Mouse (Mus musculus): ENCODE results near the gene Fam129c.

Gene Fam129c

DNA sequence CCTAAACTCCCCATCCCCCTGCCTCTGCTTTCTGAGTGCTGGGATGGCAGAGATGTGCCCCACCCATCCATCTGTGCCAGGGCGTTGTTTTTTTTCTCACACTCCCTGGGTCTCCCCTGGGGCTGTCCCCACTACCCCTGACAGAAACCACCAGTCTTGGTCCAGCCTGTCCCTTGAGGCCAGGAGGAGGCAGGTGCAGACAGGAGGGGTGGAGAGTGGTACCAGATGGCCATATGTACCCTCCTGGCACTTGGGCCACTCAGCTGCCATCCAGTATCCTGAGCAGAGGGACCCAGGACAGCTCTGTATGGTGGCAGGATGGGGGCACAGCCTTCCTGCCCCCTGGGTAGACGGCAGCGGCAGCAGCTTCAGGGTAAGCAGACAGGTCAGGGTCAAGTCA, at the start of gene Fam129c:
Gene Fam129c, plus strand, starts transcription at position 198 of the 400 bp plus-strand sequence.
- DNase-seq (ENCODE audit: low spot score) = no peak

DNA sequence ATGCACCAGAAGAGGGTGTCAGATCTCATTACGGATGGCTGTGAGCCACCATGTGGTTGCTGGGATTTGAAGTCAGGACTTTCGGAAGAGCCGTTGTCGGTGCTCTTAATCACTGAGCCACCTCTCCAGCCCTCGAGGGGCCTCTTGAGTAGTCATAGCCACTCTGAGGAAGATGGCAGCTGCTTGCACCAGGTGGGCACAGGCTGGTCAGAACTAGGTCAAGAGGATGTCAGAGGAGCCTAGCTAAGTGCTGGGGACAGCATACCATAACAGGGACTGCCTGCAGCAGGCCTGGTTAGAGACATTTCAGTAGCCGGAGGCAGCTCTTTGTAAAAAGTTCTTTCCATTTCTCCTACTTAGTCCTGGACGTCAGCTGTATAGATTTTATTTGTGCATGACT, 46.7 kb upstream of the Fam129c start:
- no peak for DNase-seq (ENCODE audit: low spot score)

DNA sequence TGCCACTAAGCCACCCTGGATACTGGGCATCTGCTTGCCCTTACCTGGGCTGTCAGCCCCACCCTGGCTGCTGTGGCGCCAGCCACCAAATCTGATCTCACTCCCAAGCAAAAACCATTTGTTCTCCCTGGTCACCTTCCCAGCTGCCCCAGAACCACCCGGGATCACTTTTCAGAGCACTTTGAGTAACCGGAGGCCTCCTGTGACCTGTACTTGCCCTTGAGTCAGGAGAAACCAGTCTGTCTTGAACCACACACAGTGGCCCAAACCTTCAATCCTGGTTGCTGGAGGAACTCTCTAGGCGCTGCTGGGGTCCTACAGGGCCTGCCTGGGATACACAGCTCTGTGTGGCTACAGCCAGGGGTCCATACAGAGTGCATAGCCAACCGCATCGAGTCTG, 44.7 kb upstream of the Fam129c start:
- no peak for DNase-seq (ENCODE audit: low spot score)

DNA sequence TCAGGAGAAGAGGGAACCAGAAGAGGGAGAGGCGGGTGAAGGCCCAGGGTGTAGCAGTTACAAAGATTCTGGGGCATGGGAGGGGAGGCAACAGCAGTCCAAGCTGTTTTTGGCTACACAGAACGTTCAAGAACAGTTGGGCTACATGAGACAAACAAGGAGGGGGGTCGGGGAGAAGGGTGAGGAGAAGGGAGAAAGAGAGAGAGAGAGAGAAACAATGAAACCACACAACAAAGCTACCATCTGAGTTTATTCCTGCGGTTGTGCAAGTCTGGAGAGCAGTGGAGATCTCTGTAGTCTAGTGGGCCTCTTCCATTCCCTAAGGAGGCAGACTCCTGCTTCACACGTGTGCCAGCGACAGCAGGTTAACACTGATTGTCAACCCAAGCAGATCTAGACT, 43.4 kb upstream of the Fam129c start:
- DNase-seq (ENCODE audit: low spot score) = no peak

DNA sequence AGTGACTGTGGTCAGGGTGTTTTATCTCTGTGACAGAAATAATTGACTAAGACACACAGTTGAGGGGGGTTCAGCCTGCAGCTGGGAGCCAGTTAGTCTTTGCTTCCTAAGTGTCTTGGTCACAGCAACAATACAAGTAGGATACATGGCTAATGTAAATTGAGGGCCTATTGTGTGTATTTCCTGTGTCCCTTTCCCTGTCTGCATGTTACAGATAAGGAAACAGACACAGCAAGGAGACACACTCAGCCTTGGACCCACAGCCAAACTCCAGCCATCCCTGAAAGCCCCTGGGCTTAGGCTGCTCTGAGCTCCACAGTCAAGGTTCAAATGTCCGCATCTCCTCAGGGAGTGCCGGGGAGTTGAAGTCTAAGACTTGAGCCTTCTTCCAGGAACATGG, 42.8 kb upstream of the Fam129c start:
- no peak for DNase-seq (ENCODE audit: low spot score)

DNA sequence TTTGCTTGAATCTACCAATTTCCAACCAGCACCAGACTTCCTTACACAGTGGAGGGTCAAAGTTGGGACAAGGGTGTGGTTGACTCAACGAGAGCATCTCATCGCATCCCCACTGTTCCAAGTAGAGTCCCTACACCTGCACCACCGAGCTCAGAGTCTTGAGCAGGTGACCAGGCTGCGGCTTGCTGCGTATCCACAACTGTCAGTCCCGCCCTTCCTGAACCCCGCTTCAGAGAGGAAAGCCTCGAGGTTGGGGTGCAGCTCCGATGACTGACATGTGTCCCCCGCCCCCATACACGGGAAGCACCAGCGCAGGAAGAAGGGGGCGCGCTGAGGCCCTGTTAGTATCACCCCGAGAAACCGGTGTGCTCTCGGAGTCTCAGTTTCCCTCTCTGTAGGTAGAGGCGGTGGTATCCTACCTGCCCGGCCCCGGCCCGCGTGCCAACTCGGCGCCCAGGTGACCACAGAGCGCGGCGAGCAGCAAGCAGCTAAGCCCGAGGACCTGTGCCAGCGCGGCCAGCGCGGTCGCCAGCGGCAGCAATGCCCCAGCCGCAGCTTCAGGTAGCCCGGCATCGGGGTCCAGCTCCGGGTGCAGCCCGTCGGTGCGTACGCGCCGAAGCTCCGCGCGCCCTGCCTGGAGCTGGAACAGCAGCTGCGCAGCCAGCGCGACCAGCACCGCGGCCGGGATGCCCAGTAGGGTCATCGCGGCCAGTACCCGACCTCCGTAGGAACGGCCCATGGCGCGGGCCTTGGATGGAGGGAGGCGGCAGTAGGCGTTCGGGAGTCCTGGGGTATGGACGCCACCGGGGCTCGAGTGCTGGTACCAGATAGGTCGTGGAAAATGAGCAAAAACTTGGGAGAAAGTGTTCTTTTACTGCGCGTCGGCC, 39.1 kb upstream of the Fam129c start, which contains the start of gene Tmem221:
Gene Tmem221, minus strand, starts transcription at position 801 of the 887 bp plus-strand sequence.
- no peak for DNase-seq (ENCODE audit: low spot score)

DNA sequence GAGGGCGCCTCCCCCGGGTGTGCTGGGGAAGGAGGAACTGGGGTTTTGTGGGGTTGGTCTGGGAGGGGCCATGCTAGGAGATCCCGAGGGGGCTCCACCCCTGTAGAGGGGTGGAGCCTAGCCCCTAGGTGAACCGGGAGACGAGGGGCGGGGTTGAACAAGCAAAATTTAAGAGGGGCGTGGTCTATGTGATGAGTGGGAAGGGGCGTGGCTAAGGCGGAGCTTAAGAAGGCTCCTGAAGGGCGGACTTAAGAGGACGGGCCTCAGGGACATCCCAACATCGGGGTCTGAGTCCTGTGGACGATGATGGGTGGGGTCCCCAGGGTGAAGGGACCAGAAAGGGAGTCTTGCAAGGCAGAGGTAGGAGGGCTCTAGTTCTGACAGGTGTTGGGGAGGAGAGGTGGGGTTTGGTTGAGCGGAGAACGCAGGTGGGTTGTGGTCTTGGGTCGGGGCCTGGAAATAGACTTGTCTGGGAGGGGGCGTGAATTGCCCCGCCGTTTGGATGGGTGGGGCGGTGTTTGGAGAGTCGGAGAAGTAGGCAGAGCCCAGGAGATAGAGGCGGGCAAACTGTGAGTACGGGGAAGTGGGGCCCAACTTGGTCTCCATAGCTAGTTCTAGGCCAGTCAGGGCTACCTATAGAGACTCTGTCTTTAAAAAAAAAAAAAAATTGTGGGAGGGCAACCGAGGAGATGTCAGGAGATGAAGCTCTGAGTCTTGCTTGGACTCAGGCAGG, 38.3 kb upstream of the Fam129c start:
- DNase-seq (ENCODE audit: low spot score) = no peak

DNA sequence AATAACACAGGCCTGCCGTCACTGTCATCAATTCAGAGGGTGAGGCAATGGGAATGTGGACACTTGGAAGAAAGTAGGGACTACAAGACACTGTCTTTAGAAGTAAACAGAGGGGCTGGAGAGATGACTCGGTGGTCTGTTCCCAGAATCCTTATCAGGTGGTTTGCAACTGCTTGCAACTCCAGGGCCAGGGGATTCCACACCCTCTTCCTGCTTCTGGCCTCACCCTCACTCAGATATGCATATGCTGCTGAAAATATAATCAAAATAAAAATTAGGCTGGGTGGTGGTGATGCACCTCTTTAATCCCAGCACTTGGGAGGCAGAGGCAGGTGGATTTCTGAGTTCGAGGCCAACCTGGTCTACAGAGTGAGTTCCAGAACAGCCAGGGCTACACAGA, 37.4 kb upstream of the Fam129c start:
- DNase-seq (ENCODE audit: low spot score) = no peak

DNA sequence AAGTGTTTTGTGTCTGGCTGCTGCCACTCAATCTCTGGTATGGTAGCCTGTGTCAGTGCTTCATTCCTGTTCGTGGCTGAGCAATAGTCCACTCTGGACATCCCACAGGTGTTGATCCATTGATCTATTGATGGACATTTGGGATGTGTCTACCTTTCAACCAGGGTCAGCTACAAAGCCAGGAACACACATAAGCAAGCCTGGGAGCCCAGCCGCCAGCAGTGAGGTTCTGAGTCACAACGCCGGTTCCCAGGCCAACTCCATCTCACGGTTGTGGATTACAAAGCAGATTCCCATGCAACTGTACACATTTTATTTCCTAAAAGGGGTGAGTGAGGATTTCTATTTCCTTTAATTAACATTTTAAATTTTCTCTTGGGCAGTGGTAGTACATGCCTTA, 36.7 kb upstream of the Fam129c start:
- DNase-seq (ENCODE audit: low spot score) = no peak

DNA sequence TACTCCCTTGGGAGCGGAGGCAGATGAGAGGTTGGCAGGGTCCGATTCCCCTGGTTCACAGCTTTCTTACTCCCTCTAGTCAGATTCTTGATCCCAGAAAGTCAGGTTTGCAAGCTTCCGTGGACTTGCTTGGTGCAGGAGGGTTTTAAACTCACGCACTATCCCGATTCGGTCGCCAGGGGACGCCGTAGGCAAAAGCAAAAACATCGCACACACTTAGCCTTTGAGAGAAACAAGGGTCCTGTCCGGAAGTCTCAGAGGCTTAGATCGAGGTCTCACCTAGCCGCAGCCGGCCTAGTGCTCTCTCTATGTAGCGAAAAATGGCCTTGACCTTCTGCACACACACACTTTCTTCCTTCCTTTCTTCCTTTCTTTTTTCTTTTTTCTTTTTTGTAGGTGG, 36.0 kb upstream of the Fam129c start:
- DNase-seq (ENCODE audit: low spot score) = no peak

DNA sequence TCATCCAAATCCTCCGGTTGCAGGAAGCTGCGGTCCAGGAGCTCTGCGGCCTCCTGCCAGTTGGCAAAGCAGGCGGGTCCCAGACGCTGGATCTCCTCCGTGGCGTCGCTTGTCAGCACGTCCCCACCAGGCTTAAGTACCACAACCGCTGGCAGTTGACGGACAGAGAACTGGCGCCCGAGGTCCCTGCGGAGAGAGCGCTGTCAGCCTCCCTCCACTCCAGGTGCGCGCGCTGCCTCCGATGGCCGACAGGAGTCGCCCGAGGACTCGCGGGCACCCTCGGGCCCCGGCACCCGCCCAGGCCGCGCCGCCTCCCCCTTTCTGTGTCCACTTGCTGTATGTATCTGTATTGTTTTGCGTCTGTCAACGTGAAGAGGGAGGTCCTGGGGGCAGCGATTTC, 34.7 kb upstream of the Fam129c start:
- DNase-seq (ENCODE audit: low spot score) = no peak

DNA sequence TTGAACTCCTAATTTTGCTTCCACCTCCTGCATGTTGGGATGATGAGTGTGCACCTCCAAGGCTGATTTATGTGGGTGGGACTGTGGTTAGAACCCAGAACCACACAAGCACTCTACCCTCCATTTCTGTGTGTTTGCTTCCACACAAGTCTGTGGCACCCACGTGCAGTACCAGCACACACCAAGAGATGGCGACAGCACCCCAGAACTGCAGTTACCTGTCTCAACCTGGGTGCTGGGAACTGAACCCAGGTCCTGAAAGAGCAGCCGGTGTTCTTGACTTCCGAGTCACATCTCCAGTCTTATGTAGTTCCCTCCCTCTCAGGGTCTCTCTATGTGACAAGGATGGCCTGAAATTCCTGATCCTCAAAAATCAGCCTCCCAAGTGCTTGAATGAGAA, 33.5 kb upstream of the Fam129c start:
- DNase-seq (ENCODE audit: low spot score) = no peak

DNA sequence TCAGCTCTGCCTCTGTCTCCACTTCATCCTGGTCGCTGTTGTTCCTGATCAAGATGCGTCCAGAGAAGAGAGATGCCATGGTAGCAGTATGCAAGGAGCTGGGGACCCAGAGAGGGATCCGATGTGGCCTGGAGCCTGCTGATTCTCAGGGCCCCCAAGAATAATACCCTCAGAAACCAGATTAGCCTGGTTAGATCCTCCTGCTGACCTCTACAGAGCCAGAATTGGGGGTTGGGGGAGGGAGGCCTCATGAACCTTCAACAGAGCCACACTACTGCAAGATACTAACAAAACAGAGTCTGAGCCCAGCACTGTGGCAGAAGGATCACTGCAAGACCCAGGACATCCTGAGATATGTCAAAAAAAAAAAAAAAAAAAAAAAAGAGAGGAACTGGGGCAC, 30.9 kb upstream of the Fam129c start, which contains the start of gene Nxnl1:
Gene Nxnl1, minus strand, starts transcription at position 101 of the 400 bp plus-strand sequence.
- DNase-seq (ENCODE audit: low spot score) = no peak

DNA sequence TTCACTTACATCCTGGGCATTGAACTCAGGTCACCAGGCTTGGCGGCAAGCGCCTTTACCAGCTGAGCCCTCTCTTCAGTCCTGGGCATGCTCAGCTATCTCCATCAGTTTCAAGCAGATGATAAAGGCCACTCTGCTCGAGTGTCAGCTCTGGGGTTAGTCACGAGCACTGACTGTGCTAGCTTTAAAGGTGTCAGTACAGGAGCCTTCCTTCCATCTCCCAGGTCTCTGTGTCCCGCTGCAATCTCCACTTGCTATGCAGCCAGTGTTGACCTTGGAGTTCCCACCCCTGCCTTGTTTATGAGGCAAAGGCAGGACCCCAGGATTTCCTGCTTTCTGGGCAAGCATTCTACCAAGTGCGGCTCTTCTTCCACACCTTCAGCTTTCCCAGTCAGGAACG, 29.9 kb upstream of the Fam129c start:
- no peak for DNase-seq (ENCODE audit: low spot score)

DNA sequence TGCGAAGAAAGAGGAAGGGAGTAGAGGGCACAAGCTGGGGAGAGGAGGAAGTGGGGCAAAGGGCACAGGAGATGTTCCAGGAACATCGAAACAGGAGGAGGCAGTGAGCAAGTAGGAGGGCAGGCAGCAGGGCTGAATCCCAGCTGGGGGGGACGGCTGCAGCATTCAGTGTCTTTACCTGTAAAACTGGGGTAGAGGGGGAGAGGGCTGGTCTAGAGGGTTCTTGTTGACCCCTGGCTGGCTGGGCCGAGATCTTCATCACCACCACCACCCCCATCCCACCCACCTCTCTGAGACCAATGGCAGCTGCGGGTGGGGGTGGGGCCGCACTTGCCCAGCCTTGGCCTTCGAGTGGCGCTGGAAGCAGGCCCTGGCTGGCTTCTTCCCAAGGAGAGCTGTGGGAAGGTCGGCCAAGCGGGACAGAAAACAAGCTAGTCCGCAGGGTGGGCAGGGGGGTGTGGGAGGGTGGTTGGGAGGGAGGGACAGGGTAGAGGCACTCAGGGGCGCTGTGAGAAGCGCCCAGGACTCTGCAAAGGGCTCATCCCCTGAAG, 29.0 kb upstream of the Fam129c start, which contains the start of gene Slc27a1:
Gene Slc27a1, plus strand, starts transcription at position 496 of the 551 bp plus-strand sequence.
- no peak for DNase-seq (ENCODE audit: low spot score)

DNA sequence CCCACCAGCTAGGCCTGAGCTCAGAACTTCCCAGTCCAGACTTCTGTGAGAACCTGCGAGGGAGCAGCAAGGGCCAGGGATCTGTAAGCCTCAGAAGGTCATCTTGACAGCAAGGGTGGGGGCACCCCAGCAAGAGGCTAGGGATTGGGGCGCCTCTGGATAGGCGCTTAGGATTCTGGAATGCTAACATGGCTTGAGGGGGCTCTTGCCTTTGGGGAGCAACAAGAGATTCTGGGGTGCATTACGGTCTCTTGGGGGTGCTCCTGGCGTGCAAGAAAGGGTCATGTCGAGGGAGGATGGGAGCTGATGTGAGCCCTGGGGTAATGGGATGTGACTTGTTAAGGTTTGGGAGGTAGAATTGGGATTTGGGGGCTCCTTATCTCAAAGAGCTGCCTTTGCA, 28.5 kb upstream of the Fam129c start:
- DNase-seq (ENCODE audit: low spot score) = no peak

DNA sequence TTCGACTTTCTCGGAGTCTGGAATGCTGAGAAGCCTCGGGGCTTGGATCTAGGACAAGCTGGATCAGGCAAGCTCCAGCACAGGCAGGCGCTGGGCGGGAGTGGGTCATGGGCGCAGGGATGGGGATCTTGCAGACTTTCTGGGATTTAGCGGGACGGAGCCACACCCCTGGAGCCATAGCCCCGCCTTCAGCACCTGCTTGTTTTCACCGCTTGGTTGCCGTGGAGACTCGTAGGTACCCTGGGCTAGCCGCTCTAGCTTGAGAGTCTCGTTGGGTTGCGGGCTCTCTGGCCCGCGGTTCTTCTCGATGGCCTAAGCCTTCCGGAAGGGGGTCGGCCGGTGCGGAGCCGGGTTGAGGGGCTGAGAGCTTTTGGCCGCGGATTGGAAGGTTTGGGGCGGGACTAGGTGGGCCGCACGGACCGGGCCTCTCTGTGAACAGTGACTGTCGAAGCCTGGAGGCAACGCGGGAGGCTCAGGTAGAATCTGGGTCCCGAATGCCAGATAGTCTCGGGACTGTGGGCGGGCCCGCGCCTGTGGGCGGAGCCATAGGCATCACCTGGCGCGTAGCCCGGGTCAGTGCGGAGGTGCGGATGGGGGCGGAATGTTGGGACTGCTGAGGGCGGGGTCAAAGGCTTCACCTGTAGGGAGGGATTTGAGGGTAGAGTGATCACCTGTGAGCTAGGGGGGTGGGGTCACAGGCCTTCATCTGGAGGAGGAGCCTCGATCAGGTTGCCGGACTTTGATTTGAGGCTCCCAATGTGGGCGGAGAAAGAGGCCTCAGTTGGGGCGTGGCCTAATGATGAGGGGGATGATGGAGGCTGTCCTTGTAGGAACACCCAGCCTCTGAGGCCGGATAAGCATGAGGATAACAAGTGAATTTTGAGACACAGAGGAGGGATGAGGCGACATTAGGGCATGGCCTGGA, 27.8 kb upstream of the Fam129c start:
- DNase-seq (ENCODE audit: low spot score) = peak; percentile 95

DNA sequence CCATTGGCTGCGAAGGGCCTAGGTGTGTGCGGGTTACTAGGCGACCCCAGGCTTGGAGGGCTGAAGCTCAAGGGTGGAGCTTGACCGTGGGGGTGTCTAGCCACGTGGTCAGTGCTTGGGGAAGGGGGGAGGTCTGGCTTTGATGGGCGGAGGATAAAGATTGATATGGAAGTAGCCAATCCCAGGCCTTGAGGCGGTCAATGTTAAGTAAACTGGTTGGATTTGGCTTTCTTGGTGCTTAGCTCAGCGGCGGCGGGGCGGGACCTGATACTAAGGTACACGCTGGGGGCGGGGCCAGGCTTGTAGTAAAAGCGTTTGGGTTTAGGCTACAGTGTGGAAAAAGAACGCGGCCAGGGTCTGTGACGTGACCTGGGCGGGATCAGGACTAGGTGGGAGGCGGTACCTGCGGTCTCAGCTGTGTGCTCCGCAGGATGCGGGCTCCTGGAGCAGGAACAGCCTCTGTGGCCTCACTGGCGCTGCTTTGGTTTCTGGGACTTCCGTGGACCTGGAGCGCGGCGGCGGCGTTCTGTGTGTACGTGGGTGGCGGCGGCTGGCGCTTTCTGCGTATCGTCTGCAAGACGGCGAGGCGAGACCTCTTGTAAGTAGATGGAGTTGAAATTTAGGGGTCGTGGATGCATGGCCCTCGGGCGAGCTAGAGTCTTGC, 27.0 kb upstream of the Fam129c start:
- DNase-seq (ENCODE audit: low spot score) = peak; percentile 97

DNA sequence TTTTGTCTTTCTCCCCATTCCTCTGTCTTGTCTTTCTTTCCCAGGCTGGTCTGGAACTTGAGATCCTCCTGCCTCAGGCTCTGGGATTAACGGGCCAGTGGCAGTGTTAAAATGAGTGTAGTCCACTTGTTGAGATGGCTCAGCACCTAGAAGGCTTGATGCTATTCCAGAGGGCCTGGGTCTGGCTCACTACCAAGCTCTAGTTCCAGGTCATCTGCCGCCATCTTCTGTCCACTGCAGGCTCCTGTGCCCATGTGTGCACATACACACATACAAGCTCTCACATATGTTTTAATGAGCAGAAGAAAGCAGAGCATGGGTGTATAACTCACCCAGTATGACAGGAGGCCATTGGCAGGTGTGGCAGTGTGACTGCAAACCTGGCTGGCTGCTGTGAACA, 25.4 kb upstream of the Fam129c start:
- no peak for DNase-seq (ENCODE audit: low spot score)

DNA sequence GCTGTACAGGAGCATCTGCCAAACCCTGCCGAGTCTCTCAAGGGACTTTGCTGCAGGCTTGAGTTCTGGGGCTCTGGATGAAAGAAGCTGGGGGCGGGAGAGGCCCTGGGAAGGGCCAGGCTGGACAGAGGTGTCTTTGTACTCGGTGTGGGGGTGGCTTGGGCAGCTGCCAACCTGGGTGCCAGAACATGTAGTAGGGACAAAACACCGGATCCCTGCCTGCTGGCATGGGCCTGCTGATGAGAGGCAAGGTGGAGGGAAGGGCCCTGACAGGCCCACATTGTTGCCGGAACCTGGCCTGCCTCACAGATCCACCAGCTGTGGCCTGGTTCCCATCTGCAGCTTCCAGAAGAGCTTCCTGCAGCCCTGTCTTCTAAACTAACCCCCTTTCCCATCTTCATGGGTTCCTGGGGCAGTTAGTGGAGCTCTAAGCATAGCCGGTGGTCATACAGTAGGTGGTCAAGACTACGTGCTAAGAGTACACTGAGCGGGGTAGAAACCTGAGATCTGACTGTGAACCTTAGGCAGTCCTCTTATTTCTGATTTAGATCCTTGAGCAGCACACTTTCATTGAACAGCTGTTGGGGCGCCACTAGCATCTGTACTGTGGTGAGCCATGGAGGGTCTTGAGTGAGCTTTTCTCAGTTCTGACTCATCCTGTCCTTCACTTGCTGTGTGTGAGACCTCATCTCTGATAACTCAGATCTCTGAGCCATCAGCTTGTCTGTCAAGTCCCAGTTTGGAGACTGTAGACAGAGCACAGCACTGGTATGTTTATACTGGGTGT, 24.4 kb upstream of the Fam129c start:
- peak; percentile 86 for DNase-seq (ENCODE audit: low spot score)
